Mouse (Mus musculus): Measurements from ENCODE around the gene Tifa.

DNA sequence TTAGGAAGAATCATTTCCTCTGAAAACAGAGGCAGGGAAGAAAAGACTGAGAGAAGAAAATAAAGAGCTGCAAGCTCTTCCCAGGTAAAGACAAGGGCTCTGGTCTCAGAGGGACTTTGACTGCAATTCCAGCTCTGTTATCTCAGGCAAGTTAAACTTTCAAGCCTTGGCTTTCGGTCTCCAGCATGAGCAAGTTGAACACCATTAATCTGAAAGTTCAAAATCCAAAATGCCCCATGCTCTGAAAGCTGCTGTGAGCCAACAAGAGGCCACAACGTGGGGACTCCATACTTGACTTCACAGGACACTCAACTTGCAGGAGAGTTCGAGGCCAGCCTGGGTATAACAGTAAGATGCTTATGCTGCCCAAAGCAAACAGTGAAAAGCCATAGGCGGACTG, 44.4 kb downstream of the Tifa start:
- TF ChIP-seq CTCF (IDR thresholded peaks at IDR 0.05; ENCODE audit: extremely low read depth, insufficient read depth, low read length) (no peak), POLR2A (IDR thresholded peaks at IDR 0.05; ENCODE audit: extremely low read depth, insufficient read depth, low read length) (no peak)
